Mouse (Mus musculus): ENCODE measurements around the gene Notch2.
A peak's percentile ranks its signal among the peaks of the same experiment; 100 is the strongest.

The Notch2 gene

GRCm38 (mm10) chr3:98074622-98075231 lies 61.4 kb downstream of the Notch2 start:
- no peak for DNase-seq (ENCODE audit: low spot score)

- no peak for DNase-seq (ENCODE audit: low spot score)
Observed at GRCm38 (mm10) chr3:98077866-98078265, 64.5 kb downstream of the Notch2 start.

GRCm38 (mm10) chr3:98078816-98079215 lies 65.5 kb downstream of the Notch2 start:
- DNase-seq (ENCODE audit: low spot score), result no peak

GRCm38 (mm10) chr3:98079601-98080215 lies 66.4 kb downstream of the Notch2 start:
- no peak for DNase-seq (ENCODE audit: low spot score)

GRCm38 (mm10) chr3:98080630-98081029 lies 67.3 kb downstream of the Notch2 start:
- DNase-seq (ENCODE audit: low spot score), result peak; percentile 51

- no peak for DNase-seq (ENCODE audit: low spot score)
Observed at GRCm38 (mm10) chr3:98082188-98082587, 68.9 kb downstream of the Notch2 start.

GRCm38 (mm10) chr3:98082972-98083371 lies 69.6 kb downstream of the Notch2 start:
- DNase-seq (ENCODE audit: low spot score), result no peak

GRCm38 (mm10) chr3:98084061-98084655 lies 70.8 kb downstream of the Notch2 start:
- no peak for DNase-seq (ENCODE audit: low spot score)

GRCm38 (mm10) chr3:98084870-98085269 lies 71.5 kb downstream of the Notch2 start:
- no peak for DNase-seq (ENCODE audit: low spot score)

GRCm38 (mm10) chr3:98085812-98086268 lies 72.5 kb downstream of the Notch2 start:
- DNase-seq (ENCODE audit: low spot score), result no peak

- no peak for DNase-seq (ENCODE audit: low spot score)
Observed at GRCm38 (mm10) chr3:98086441-98086840, 73.1 kb downstream of the Notch2 start.

GRCm38 (mm10) chr3:98086860-98087259 lies 73.5 kb downstream of the Notch2 start:
- no peak for DNase-seq (ENCODE audit: low spot score)

GRCm38 (mm10) chr3:98087551-98087950 lies 74.2 kb downstream of the Notch2 start:
- no peak for DNase-seq (ENCODE audit: low spot score)

- DNase-seq (ENCODE audit: low spot score), result no peak
Observed at GRCm38 (mm10) chr3:98089702-98090101, 76.4 kb downstream of the Notch2 start.

GRCm38 (mm10) chr3:98090129-98090528 lies 76.8 kb downstream of the Notch2 start:
- no peak for DNase-seq (ENCODE audit: low spot score)

- no peak for DNase-seq (ENCODE audit: low spot score)
Observed at GRCm38 (mm10) chr3:98092680-98093370, 79.5 kb downstream of the Notch2 start.

- DNase-seq (ENCODE audit: low spot score), result no peak
Observed at GRCm38 (mm10) chr3:98093954-98094353, 80.6 kb downstream of the Notch2 start.

- DNase-seq (ENCODE audit: low spot score), result no peak
Observed at GRCm38 (mm10) chr3:98094629-98095583, 81.6 kb downstream of the Notch2 start.

- DNase-seq (ENCODE audit: low spot score), result no peak
Observed at GRCm38 (mm10) chr3:98096981-98097380, 83.7 kb downstream of the Notch2 start.

- DNase-seq (ENCODE audit: low spot score), result peak; percentile 27
Observed at GRCm38 (mm10) chr3:98098676-98099075, 85.3 kb downstream of the Notch2 start.

- no peak for DNase-seq (ENCODE audit: low spot score)
Observed at GRCm38 (mm10) chr3:98099287-98099686, 86.0 kb downstream of the Notch2 start.

- no peak for DNase-seq (ENCODE audit: low spot score)
Observed at GRCm38 (mm10) chr3:98101541-98101940, 88.2 kb downstream of the Notch2 start.

Measured in urinary bladder, postnatal 25 days (tissue).